Mouse (Mus musculus) heart, embryonic 16.5 days (tissue): ENCODE measurements around the gene Tnfaip8l3. TPM values are rescaled to one million over a fixed set of nuclear protein-coding genes. Genes with fewer than 3 reads are reported as not detected.

Experiments
- ATAC-seq: fragments of 200-750 bp; cut with Nextera tagmentation; replicated peaks from 2 replicates; pipeline ENCODE4 v1.8.0; 2017; ENCODE audit warnings: moderate number of reproducible peaks; ENCODE audit not compliant: insufficient read depth, low FRiP score; ENCODE audit errors: extremely low read depth
- H3K27ac ChIP-seq: fragments of 300-500 bp; sonication (generic); 2 replicates; pipeline ENCODE4 v1.5.1; 2014; ENCODE audit warnings: mild to moderate bottlenecking, low read length, control low read depth, moderate library complexity
- H3K27me3 ChIP-seq: fragments of 300-500 bp; sonication (generic); 2 replicates; pipeline ENCODE4 v1.6.1; 2014; ENCODE audit warnings: low read length, mixed read lengths; ENCODE audit not compliant: control insufficient read depth, insufficient read depth
- H3K36me3 ChIP-seq: fragments of 300-500 bp; sonication (generic); 2 replicates; pipeline ENCODE4 v1.6.1; 2014; ENCODE audit not compliant: control insufficient read depth, insufficient read depth
- H3K4me1 ChIP-seq: fragments of 300-500 bp; sonication (generic); 2 replicates; pipeline ENCODE4 v1.6.1; 2014; ENCODE audit warnings: low read length, mixed read lengths; ENCODE audit not compliant: control insufficient read depth, insufficient read depth
- H3K4me2 ChIP-seq: fragments of 300-500 bp; sonication (generic); 2 replicates; pipeline ENCODE4 v1.6.1; 2014; ENCODE audit warnings: low read depth, mild to moderate bottlenecking, control low read depth, low read length
- H3K4me3 ChIP-seq: fragments of 300-500 bp; sonication (generic); 2 replicates; pipeline ENCODE4 v1.5.1; 2014; ENCODE audit warnings: mild to moderate bottlenecking, control low read depth, low read length
- H3K9ac ChIP-seq: fragments of 300-500 bp; sonication (generic); 2 replicates; pipeline ENCODE4 v1.6.1; 2014; ENCODE audit warnings: low read length, control low read depth
- H3K9me3 ChIP-seq: fragments of 300-500 bp; sonication (generic); replicated peaks from 2 replicates; pipeline ENCODE4 v1.6.1; 2016; ENCODE audit warnings: low read length; ENCODE audit not compliant: control insufficient read depth
- WGBS: fragments of 180-500 bp; shearing (Covaris S2); extraction: QIAGEN DNeasy Blood & Tissue Kit; methylation state at CpG from one replicate; pipeline ENCODE4 v1.1.7; 2014; 5-methylcytosine and 5-hydroxymethylcytosine counted together
- polyA plus RNA-seq: library from polyadenylated mRNA; unstranded; fragments of >200 nt; fragmentation: Nextera tagmentation; extraction: Ambion mirVana; gene quantifications from 2 replicates; pipeline ENCODE4 v1.2.1, GENCODE M21; 2015

Tnfaip8l3 gene
- polyA plus RNA-seq, 1 experiment from 2014 or later = 0.42 TPM

- no peaks in the 10 kb centered on the region for H3K4me1 ChIP-seq
- H3K4me2 ChIP-seq = peak overlapping the region; percentile 86
- H3K27me3 ChIP-seq = peaks cover 40% of the 10 kb centered on the region
- H3K9me3 ChIP-seq = no peaks in the 10 kb centered on the region
- peak overlapping the region; percentile 52 for H3K4me3 ChIP-seq
- no peak for ATAC-seq
- H3K36me3 ChIP-seq = no peaks in the 10 kb centered on the region
- peak overlapping the region; percentile 12; the same call in 1 of the 2 replicates for H3K9ac ChIP-seq
- WGBS = 2% methylated on average over 42 of the region's 42 CpGs
- H3K27ac ChIP-seq = no peak overlapping the region
Observed at GRCm38 (mm10) chr9:53974328-53975121, 93.7 kb downstream of the Tnfaip8l3 start.

GRCm38 (mm10) chr9:53973929-53974327, 94.3 kb downstream of the Tnfaip8l3 start:
- ATAC-seq = no peak

More at GRCm38 (mm10) chr9:53973929-53974327, 94.3 kb downstream of the Tnfaip8l3 start:
- peaks cover 40% of the 10 kb centered on the region for H3K27me3 ChIP-seq
- 25% methylated on average over 13 of the region's 13 CpGs for WGBS
- no peaks in the 10 kb centered on the region for H3K9me3 ChIP-seq
- H3K4me2 ChIP-seq = no peak overlapping the region
- no peaks in the 10 kb centered on the region for H3K4me1 ChIP-seq
- no peak overlapping the region for H3K9ac ChIP-seq
- H3K4me3 ChIP-seq = no peak overlapping the region
- H3K27ac ChIP-seq = no peak overlapping the region
- no peaks in the 10 kb centered on the region for H3K36me3 ChIP-seq

Other genes starting within 250 kb of the Tnfaip8l3 start
- gene Sln, start 218.2 kb downstream of the Tnfaip8l3 start, polyA plus RNA-seq = 167 and 269 TPM in 2 replicates
- 0.18 and 0.22 TPM in 2 replicates for gene Elmod1, start 93.1 kb downstream of the Tnfaip8l3 start, polyA plus RNA-seq
- not detected in 2 replicates for gene Cyp19a1, start 199.7 kb upstream of the Tnfaip8l3 start, polyA plus RNA-seq
- not detected in 2 replicates for gene Gldn, start 218.1 kb upstream of the Tnfaip8l3 start, polyA plus RNA-seq